Mouse (Mus musculus) lung, adult 2 months (tissue): ENCODE data around the gene Baz2b. TPM values are rescaled to one million over a fixed set of nuclear protein-coding genes. Genes with fewer than 3 reads are reported as not detected.
A peak's percentile ranks its signal among the peaks of the same experiment; 100 is the strongest.

Experiments
- DNase-seq: peaks from one replicate; pipeline ENCODE4 v3.0.0; 2022
- H3K4me1 ChIP-seq: fragments of 200-500 bp; 2 replicates; pipeline ENCODE4 v1.6.1; 2011; ENCODE audit warnings: low read length; ENCODE audit not compliant: control insufficient read depth, insufficient read depth
- H3K4me3 ChIP-seq: fragments of 200-500 bp; replicated peaks from 2 replicates; pipeline ENCODE3; 2011; ENCODE audit warnings: low read depth, mild to moderate bottlenecking, control low read depth, low read length; ENCODE audit errors: extremely low read depth
- CTCF ChIP-seq: fragments of 200-500 bp; IDR thresholded peaks from 2 replicates; pipeline ENCODE4 v1.5.1; 2011; ENCODE audit warnings: mild to moderate bottlenecking, low read length, control low read depth; ENCODE audit not compliant: insufficient read depth
- POLR2A ChIP-seq: fragments of 200-500 bp; IDR thresholded peaks from 2 replicates; pipeline ENCODE4 v1.6.1; 2011; ENCODE audit warnings: low read depth, mild to moderate bottlenecking, control low read depth, low read length, borderline replicate concordance; ENCODE audit errors: extremely low read depth
- WGBS: fragments of 180-500 bp; shearing (Covaris S2); methylation state at CpG from one replicate; pipeline ENCODE4 v1.1.7; 2018; 5-methylcytosine and 5-hydroxymethylcytosine counted together
- polyA plus RNA-seq: library from polyadenylated mRNA; depleted of rRNA; stranded (reverse); fragments of >200 nt; gene quantifications from 2 replicates; pipeline ENCODE4 v1.2.3, GENCODE M21; 2012

Baz2b gene
- polyA plus RNA-seq, 1 experiment, result 21.9 TPM

- Histone ChIP-seq H3K4me3 (peak overlapping the region; percentile 68), H3K4me1 (peaks cover 6% of the 10 kb centered on the region)
- WGBS, result 1% methylated on average over 13 of the region's 13 CpGs
- no peak for TF ChIP-seq POLR2A
- no peak for TF ChIP-seq CTCF
- DNase-seq, result no peak
Observed at GRCm38 (mm10) chr2:60123911-60124647, 85.6 kb downstream of the Baz2b start.

- TF ChIP-seq CTCF, result no peak
- no peak for TF ChIP-seq POLR2A
- Histone ChIP-seq H3K4me1 (peaks cover 10% of the 10 kb centered on the region), H3K4me3 (peak overlapping the region; percentile 10)
- no peak for DNase-seq
- WGBS, result 26% methylated on average over 6 of the region's 6 CpGs
Observed at GRCm38 (mm10) chr2:60123061-60123874, 86.4 kb downstream of the Baz2b start.

DNA sequence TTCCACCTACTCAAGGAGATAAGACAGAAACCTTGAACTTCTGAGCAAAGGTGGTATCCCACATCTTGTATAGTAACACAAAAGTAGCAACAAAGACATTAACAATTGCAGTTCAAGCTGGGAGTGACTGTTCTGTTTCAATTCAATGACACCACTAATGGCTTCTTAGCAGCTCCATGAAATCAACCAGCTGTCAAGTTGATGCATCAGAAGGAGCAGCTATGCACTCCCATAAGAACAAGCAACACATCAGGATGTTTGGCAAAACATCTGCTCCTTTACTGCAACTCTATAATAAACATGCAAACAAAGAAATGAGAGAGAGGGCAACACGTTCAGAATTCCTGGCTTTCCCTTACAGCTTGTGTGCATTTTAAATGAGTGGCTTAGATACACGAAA is 87.5 kb downstream of the Baz2b start:
- DNase-seq, result no peak
- Histone ChIP-seq H3K4me1 (peaks cover 13% of the 10 kb centered on the region), H3K4me3 (peak overlapping the region; percentile 29)
- no peak for TF ChIP-seq CTCF
- TF ChIP-seq POLR2A, result no peak
- WGBS, result 47% methylated on average over 2 of the region's 2 CpGs

- Histone ChIP-seq H3K4me3 (no peak overlapping the region), H3K4me1 (peaks cover 13% of the 10 kb centered on the region)
- no peak for DNase-seq
- no peak for TF ChIP-seq POLR2A
- TF ChIP-seq CTCF, result no peak
- 57% methylated on average over 2 of the region's 2 CpGs for WGBS
Observed at GRCm38 (mm10) chr2:60120681-60121080, 89.0 kb downstream of the Baz2b start.

GRCm38 (mm10) chr2:60118684-60119558 is 90.7 kb downstream of the Baz2b start:
- 56% methylated on average over 10 of the region's 10 CpGs for WGBS
- peaks cover 16% of the 10 kb centered on the region for H3K4me1 ChIP-seq
- DNase-seq, result no peak
- no peak for TF ChIP-seq CTCF
- no peak for TF ChIP-seq POLR2A
- H3K4me3 ChIP-seq, result no peak overlapping the region

GRCm38 (mm10) chr2:60117867-60118266 is 91.8 kb downstream of the Baz2b start:
- 41% methylated on average over 9 of the region's 9 CpGs for WGBS

DNA sequence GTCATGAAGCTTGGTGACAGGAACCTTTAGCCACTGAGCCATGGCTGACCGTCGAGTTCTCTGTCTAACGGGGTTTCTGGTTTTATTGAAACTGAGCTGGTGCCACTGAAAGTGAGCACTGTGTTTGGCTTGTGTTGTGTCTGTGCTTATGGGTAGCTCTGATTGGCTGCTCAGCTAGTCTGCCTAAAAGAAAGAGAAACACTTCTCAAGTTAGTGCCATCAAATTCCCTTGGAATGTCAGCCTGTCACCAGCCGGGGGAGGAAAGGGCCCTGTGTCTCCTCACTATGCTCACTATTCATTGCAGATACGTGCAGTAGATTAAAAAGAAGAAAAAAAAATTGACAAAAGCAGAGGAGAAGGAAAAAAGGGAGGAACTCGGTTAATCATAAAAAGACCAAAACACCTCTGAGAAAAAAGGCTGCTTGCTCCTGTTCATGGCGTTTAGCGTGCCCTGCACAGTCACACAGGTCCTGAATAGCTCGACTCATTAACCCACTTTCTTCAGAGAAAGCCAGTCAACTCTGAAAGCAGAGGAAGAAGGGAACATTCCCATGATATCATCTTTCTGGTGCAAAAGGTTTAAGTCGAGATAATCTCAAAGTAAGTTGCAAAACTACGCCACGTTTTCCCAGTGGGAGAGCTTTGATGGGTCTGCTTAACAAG is 93.6 kb downstream of the Baz2b start:
- TF ChIP-seq CTCF (no peak), POLR2A (no peak)
- WGBS, result 71% methylated on average over 12 of the region's 12 CpGs

More at GRCm38 (mm10) chr2:60117867-60118266, 91.8 kb downstream of the Baz2b start:
- H3K4me3 ChIP-seq, result no peak overlapping the region
- TF ChIP-seq CTCF (no peak), POLR2A (no peak)
- no peak for DNase-seq
- H3K4me1 ChIP-seq, result peaks cover 19% of the 10 kb centered on the region

GRCm38 (mm10) chr2:60114901-60115300 is 94.7 kb downstream of the Baz2b start:
- 62% methylated on average over 4 of the region's 4 CpGs for WGBS

More for the DNA sequence above, 93.6 kb downstream of the Baz2b start:
- DNase-seq, result no peak
- Histone ChIP-seq H3K4me1 (peaks cover 15% of the 10 kb centered on the region), H3K4me3 (no peak overlapping the region)

More at GRCm38 (mm10) chr2:60114901-60115300, 94.7 kb downstream of the Baz2b start:
- DNase-seq, result no peak
- no peak overlapping the region for H3K4me3 ChIP-seq
- H3K4me1 ChIP-seq, result peaks cover 15% of the 10 kb centered on the region
- TF ChIP-seq POLR2A (no peak), CTCF (no peak)
